9 mouse cellular contexts compared by ENCODE assay signal in genomic region chr4:151178970-151179378, GRCm38 (mm10).
DNase-seq lines count a peak whose midpoint lies in the region; ATAC-seq and TF ChIP-seq lines count a peak whose summit lies in the region.
"Had no signal": no experiment of that assay in that cellular context is flagged by ENCODE, and none has a peak within 500 bp of the region (broad histone marks: within the 10 kb centered on the region; RNA-seq: fewer than 3 reads in every experiment).

No protein-coding gene starts in this region.

- 47% methylated on average over 8 of the region's 8 CpGs for WGBS in intestine, embryonic 14.5 days
- WGBS in intestine, postnatal 0 days, result 51% methylated on average over 8 of the region's 8 CpGs

- intact Hi-C loops in left cerebral cortex, postnatal 25 days (cut with DNase I), result loop anchor here (2.0 kb wide), 1 partner anchor 46 kb away; no protein-coding TSS in a partner anchor

- no peak for TF ChIP-seq CTCF in intestine, postnatal 0 days (IDR thresholded peaks at IDR 0.05; ENCODE audit: low read depth)

- H3K4me1 ChIP-seq in intestine, embryonic 14.5 days (replicated peaks; ENCODE audit: control insufficient read depth, insufficient read depth, low read length), result peaks cover 24% of the 10 kb centered on the region
- H3K4me1 ChIP-seq in intestine, postnatal 0 days (replicated peaks; ENCODE audit: control insufficient read depth, insufficient read depth, low read length), result no peaks in the 10 kb centered on the region

- no peaks in the 10 kb centered on the region for H3K9me3 ChIP-seq in intestine, embryonic 14.5 days (ENCODE audit: control insufficient read depth, low read length)
- H3K9me3 ChIP-seq in intestine, postnatal 0 days (ENCODE audit: control insufficient read depth), result no peaks in the 10 kb centered on the region

- H3K4me2 ChIP-seq in intestine, embryonic 14.5 days (ENCODE audit: low read length), result no peak overlapping the region
- no peak overlapping the region for H3K4me2 ChIP-seq in intestine, postnatal 0 days (replicated peaks; ENCODE audit: low read depth)

- H3K27ac ChIP-seq in intestine, embryonic 14.5 days (ENCODE audit: low read depth), result peak overlapping the region; percentile 57
- no peak overlapping the region for H3K27ac ChIP-seq in intestine, postnatal 0 days (ENCODE audit: low read depth, low read length)

- no peaks in the 10 kb centered on the region for H3K36me3 ChIP-seq in intestine, embryonic 14.5 days (ENCODE audit: control insufficient read depth, insufficient read depth, low read length)
- H3K36me3 ChIP-seq in intestine, postnatal 0 days (ENCODE audit: control insufficient read depth, insufficient read depth), result no peaks in the 10 kb centered on the region
- H3K36me3 ChIP-seq: G1E had no signal

- ATAC-seq in intestine, embryonic 14.5 days (replicated peaks; ENCODE audit: low FRiP score, low TSS enrichment, low read depth), result no peak
- ATAC-seq in intestine, postnatal 0 days, result no peak

- H3K9ac ChIP-seq in intestine, embryonic 14.5 days (ENCODE audit: low read length), result no peak overlapping the region
- H3K9ac ChIP-seq in intestine, postnatal 0 days (ENCODE audit: low read depth, low read length), result no peak overlapping the region

- no peak overlapping the region for H3K4me3 ChIP-seq in intestine, embryonic 14.5 days (ENCODE audit: low read depth, low read length)
- no peak overlapping the region for H3K4me3 ChIP-seq in intestine, postnatal 0 days (ENCODE audit: low read depth, low read length)

- no peak for DNase-seq in intestine, embryonic 14.5 days (ENCODE audit: low spot score)
- DNase-seq in heart, postnatal 4 days, result peak; percentile 48
- peak; percentile 79 to 90 for DNase-seq in left cerebral cortex, postnatal 25 days (ENCODE audit: low spot score in 2 of 2)
- peak; percentile 74 for DNase-seq in right cerebral cortex, postnatal 25 days
- DNase-seq in gastrocnemius, postnatal 10 days, result no peak
- no peak for DNase-seq in gastrocnemius, postnatal 25 days
- DNase-seq in testis, postnatal 10 days (ENCODE audit: low spot score), result no peak

- no peaks in the 10 kb centered on the region for H3K27me3 ChIP-seq in intestine, embryonic 14.5 days (replicated peaks; ENCODE audit: control insufficient read depth, insufficient read depth, low read length)
- no peaks in the 10 kb centered on the region for H3K27me3 ChIP-seq in intestine, postnatal 0 days (replicated peaks; ENCODE audit: control insufficient read depth, insufficient read depth, low read length)

Comparison
In these comparisons a context has a peak if more than half of its experiments do, and no peak if none do; other contexts are left out.
1. DNase-seq: peak in heart, postnatal 4 days (single experiment), left cerebral cortex, postnatal 25 days (2 of 2) and right cerebral cortex, postnatal 25 days (single experiment); none in intestine, embryonic 14.5 days (single experiment), gastrocnemius, postnatal 10 days (single experiment), gastrocnemius, postnatal 25 days (single experiment) and testis, postnatal 10 days (single experiment).